Mouse (Mus musculus): Measurements from ENCODE around the gene Ube2e2.
"Not testable (repeated sequence)": the region's sequence is repeated elsewhere in the genome, so short reads cannot be mapped to it uniquely, and the experiment has no call there.

The Ube2e2 gene

DNA sequence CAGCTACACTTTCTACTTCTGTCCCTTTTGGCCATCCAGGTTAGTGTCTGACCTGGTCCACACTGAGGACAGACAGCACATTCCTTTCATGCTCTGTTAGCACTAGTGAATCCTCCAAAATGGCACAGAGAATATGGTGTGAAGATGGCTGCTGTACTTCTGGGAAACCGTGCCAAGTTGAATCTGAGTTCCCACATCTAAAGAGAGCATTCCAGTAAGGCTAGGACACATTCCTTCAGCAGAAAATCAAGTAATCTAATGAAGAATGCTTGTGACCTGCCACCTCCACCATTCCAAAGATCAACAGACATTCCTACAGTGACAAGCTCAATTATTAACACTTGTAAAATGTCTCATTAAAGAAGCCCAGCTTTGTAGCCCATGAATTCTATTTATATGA is 265.9 kb downstream of the Ube2e2 start:
- no peak for DNase-seq (ENCODE audit: low spot score)

DNA sequence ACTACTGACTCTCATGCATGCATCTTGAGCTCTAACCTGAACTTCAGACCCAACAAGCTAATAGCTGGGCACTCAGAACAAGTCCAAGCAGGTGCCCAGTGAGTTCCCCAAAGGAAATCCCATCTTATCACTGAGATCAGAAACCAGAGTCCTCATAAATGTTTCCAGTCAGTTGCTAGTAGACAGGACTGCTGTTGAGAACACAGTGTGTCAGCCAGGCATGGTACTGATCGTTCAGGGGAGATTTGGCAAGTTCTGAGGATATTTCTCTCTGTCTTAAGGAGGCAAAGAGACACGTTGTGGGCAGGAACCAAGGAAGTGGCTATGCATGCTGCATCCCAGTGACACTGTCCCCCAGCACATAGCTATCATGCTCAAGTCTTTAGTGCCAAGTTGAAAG is 275.5 kb downstream of the Ube2e2 start:
- no peak for DNase-seq (ENCODE audit: low spot score)

DNA sequence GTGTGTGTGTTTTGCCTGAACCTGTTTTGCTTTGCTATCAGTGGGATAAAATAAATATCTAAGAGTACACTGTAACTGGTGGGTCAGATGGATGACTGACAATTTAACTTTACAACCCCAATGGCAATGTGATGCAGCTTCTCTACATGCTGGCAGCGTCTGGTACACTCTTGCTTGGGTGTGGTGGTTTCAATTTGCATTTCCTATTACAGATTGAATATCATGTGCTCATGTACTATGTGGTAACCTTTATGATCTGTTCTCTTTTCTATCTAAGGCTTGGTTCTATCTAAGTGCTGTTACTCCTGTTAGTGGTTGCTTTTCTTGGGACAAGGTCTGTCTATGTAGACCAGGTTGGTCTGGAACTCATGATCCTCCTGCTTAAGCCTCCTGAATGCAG is 292.1 kb downstream of the Ube2e2 start:
- DNase-seq (ENCODE audit: low spot score) = no peak

DNA sequence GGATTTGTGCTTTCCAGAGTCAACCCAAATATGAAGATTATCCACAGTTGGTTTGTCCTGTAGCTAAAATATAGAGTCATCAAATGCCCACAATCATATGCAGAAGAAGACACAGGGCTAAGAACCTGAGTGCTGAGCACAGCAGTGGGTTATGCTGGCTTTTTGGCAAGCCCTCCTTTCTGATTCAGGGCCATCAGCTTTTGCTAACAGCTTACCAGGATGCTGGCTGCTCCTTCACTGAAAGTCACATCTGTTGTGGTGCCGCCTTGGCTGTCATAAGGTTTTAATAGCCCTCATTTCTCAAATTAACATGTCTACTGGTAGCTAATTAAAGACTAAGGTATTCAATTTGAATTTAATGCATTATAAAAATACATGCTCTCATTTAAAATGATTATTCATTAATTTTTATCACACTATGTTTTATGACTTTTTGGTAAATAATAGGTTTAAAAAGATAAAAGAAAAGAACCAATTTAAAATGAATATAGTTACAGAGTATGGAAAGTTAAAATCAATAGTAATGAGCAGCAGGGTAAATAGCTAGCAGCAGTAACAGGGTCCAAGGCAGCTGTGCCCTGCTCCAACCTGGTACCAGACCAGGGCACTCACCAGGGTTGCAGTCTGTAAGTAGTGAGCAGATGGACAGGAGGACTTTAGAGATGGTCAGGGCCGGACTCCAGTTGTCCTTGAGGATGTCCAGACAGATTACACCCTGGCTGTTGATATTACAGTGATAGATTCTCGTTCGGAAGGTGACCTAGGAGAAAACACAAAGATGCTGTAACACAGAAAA is 307.6 kb downstream of the Ube2e2 start:
- DNase-seq (ENCODE audit: low spot score) = no peak

DNA sequence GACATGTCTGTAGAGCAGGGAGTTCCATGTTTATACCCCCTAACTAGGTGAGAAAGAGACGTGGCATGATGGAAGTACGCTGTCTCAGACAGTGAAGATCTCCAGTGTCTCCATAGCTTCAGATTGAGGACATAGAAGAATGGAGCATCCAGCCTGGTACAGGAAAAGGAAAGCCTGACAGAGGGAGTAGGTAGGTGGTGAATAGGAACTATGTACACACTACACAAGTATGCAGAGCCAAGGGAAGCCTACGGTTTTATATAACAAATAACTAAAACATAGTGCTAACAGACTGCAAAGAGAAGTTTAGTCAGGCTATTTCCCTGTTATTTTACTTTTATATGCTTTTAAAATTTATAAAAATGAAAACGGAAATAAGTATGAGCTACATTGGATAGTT is 312.3 kb downstream of the Ube2e2 start:
- no peak for DNase-seq (ENCODE audit: low spot score)

DNA sequence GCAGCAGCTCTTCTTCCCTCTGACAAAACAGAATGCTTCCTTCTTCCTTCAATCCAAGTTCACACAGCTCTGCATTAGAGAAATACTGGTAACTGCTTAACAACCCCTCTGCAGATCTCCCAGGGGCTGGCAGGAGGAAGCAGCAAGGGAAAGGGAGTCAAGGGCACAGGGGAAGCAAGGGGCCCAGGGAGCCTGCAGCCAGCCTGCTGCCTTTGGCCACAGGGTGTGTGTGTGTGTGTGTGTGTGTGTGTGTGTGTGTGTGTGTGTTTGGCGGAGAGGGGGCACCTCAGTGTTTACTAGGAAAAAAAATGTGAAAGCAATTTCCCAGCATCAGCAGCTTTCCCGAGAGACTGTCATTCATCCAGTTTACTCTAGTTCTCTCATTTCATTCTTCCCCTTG is 319.3 kb downstream of the Ube2e2 start:
- no peak for DNase-seq (ENCODE audit: low spot score)

DNA sequence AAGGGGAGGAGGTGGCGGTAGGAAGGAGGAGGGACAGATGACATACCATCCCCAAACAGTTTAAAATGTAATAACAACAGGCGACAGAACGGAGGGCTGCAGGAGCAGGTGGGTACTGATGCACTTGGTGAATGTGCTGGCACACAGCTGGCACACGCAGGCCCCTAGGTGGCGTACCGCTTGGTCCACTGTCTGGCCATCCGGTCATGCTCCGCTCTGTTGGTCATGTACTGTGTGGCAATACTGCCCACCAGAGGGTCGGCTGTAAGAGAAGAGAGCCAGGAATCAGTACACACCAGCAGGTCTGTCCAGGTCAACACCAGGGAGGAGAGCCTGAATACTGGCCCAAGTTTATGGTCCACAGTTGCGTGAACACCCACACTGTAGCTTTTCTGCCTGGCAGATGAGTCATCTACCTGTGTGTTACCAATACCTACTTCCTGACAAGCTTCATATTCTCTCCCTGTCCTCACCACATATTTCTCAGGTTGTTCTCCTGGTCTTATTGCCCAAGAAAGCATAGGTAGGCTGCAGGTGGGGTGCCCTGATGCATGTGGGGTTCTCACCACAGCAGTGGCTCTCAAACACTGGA is 319.8 kb downstream of the Ube2e2 start:
- DNase-seq (ENCODE audit: low spot score) = no peak

DNA sequence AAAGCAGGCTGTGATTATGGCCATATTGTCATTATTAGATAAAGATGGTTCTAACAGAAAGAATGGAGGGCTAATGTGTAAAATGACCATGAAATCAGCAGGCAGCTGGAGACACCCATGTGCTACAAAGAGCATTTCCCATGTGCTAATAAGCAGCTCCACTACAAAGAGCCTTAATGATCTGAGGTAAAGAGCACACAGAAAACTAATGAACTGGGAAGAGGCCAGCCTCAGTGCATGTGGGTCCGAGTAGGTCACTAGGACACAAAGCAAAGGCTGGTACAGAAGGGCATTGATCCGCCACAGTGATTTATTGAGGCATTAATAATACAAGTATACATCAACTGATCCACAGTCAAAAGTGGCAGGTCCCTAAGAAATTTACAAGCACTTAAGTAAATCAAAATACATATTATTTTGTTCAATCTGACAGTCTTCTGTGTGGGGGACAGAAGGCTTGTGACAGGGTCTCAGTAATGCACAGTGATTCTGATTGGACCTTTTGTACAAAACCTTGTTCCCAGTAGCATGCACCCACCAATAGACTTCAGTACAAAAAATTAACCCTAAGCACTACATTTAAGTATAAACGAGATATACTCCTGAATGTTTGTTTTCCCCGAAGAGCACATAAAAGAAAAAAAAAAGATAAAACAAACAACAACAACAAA is 320.6 kb downstream of the Ube2e2 start:
- no peak for DNase-seq (ENCODE audit: low spot score)

DNA sequence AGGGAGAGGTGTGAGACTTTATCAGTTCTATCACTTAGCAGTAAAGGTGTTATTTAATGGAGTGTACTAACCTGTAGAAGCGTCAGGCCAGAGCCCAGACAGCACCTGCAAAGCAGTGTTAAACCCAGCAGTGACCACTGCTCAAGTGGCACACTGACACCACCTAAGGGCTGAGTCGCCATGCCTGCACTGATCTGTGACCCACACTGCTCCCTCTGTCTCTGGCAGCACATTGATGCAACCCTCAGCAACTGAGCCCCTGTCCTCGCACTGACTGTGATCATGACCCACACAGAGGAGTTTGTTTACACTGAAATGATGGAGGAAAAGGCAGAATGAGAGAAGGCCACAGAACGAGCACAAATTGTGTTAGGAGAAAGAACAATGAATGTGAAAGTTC is 321.2 kb downstream of the Ube2e2 start:
- no peak for DNase-seq (ENCODE audit: low spot score)

DNA sequence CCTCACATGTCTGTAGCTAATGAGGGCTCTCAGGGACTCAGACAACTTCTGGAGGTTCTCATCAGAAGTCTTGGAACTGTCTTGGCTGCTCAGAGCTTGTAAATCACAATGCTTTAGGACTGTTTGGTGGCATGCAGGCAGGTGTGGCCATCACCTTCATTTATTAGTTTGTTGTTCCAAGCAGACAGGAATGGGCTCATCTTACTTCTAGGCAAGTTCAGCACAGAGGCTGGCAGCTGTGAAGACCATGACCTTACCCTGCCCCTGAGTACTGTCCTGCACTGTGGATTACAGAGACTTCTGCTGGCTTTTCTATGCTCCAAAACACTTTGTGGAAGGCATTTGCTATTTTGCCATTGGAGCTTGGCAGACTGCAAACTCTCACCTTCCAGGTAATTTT is 324.5 kb downstream of the Ube2e2 start:
- no peak for DNase-seq (ENCODE audit: low spot score)

DNA sequence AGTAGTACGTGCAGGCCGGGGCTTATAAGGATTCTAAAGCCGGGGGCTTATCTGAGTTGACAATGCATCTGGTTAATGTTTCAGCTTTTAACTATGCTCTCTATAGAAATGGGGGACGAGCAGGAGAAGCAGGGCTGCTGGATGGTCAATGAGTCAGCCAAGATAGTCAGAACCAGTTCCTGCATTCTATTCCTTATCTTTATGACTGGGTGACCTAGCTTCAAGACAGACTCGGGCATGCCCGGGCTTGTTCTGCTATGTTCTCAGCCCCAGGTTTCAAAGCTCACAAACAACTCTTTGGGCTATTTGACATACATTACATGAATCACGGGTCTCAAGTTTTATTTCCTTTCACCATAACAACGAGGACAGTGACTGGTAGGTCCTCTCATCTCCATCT is 329.1 kb downstream of the Ube2e2 start:
- not testable (repeated sequence) for DNase-seq (ENCODE audit: low spot score)

DNA sequence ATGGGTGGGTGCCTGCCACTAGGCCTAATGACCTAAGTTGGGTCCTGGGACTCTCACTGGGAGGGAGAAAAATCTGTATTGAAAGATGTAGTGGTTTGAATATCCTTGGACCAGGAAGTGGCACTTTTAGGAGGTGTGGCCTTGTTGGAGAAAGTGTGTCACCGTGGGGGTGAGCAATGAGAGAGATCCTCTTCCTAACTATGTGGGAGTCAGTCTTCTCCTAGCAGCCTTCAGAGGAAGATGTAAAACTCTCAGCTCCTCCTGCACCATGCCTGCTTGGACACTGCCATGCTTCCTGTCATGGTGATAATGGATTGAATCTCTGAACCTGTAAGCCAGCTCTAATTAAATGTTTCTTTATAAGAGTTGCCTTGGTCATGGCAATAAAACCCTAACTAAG is 338.8 kb downstream of the Ube2e2 start:
- no peak for DNase-seq (ENCODE audit: low spot score)

DNA sequence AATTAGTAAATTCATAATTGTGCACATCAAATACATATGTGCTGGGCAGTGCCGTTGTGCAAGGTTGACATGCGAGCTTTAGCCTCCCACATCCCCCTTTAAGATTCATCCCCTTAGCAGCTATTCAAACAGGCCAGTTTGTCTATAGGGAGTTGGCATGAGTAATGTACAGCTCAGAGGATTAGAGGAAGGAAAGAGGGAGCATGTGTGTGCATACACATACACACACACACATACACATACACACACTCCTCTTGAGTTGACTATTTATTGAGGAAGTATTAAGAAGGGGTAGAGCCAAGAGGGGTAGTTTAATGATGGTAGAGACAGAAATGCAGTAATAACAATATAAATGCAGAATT is 339.5 kb downstream of the Ube2e2 start:
- no peak for DNase-seq (ENCODE audit: low spot score)

DNA sequence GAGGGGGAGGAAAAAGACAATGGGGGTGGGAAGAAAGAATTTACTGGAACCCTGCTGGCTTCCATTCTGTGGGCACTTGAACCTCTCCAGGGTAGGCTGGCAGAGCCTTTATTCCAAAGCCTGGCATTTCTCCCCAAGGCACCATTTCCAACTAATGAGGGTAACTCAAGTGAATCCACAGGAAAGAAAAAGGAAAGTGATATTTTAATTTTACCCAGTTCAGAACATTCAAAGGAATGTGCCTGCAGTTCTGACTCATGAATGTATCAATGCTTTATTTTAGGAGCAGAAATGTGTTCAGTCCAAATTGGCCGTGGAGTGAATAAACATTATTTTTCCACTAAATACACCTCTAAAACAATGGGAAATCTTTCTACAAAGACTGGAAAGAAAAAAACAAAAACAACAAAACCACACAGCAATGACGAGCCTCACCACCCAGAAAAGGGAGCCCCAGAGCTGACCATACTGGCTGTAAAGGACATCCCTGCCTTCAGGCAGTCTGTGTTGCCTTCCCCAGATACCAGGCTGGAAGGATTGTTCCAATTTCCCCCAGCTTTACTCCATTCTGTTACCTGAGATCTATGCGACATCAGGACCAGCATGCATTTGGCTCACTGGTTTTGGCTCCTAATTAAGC is 340.0 kb downstream of the Ube2e2 start:
- DNase-seq (ENCODE audit: low spot score) = no peak

DNA sequence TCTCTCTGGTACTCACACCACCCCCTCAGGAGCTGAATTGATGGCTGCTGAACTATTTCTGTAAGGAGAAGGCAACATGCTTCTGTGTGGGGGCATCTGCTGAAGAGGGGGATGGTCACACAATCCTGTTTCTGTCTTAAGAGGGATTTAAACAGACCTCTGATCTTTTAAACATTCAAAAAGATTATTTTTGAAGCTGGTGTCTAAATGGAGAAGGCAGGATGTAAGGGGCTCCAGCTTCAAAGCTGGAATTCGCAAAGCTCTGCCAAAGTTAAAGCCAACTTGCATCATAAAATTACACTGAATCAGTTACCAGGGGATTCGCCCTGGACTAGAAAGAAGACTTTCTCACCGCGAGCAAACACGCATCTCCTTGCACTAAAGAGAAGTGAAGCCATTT is 346.5 kb downstream of the Ube2e2 start:
- no peak for DNase-seq (ENCODE audit: low spot score)

DNA sequence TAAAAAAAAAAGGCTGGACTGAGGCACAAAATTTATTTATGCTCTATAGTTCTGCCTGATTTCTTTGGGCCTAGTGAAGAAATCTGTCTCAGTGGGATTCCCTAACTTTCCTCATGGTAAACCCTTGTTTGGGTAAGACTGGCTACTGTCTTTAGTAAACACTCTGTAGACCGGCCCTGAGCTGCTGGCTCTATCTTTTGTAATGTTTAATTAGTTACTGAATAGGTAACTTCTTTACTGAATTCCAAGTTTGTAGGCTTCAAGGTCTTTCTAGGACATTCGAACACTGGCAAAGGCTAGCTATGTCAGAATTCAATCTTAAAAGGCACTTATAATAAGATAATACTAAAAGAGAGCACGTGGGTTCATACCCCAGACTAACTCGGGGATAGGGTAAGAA is 355.0 kb downstream of the Ube2e2 start:
- not testable (repeated sequence) for DNase-seq (ENCODE audit: low spot score)

DNA sequence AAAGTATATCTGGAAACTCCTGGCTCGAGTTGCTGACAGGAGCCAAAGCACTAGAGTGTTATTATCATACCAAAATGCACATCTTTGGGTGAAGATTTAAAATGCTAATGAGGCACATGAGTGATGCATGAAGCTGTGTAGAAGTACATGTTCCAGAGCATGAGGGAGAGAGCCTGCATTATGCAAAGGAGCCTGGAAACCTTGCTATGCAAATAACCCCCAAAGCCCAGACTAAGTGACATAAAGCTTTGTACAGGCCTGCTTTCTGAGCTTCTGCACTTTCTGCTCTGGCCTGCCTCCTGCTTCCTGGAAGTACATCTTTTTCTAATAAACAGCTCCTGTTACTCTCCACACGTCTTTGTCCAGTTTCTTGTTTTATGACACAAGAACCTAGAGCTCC is 363.2 kb downstream of the Ube2e2 start:
- no peak for DNase-seq (ENCODE audit: low spot score)

DNA sequence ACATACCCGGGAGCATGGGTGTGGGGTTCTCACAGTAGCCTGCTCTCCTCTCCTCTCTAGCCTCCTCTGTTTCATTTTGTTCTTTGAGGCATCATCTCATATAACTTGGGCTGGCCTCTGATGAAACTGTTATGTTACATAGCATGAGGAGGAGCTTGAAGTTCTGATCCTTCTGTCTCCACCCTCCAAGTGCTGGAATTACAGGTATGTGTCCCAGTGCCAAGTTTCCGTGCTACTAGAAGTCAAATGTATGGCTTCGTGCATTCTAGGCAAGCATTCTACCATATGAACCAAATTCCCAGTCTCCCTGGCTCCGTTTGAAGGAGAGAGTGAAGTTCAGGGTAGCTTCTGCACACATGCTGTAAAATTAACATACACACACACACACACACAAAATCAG is 363.6 kb downstream of the Ube2e2 start:
- no peak for DNase-seq (ENCODE audit: low spot score)

Data from ovary, postnatal 14 days (tissue).